Mouse (Mus musculus) hindbrain, embryonic 11.5 days (tissue): ENCODE results near the gene Olfr638. TPM values are rescaled to one million over a fixed set of nuclear protein-coding genes. Genes with fewer than 3 reads are reported as not detected.

Experiments
- ATAC-seq: fragments of 200-750 bp; cut with Nextera tagmentation; 2 replicates; pipeline ENCODE4 v1.8.0; 2017; ENCODE audit warnings: mild to moderate bottlenecking, moderate TSS enrichment, moderate library complexity; ENCODE audit not compliant: low FRiP score
- DNase-seq: peaks from one replicate; pipeline ENCODE4 v3.0.0-alpha.2; 2015; ENCODE audit warnings: low spot score
- H3K27ac ChIP-seq: fragments of 300-500 bp; sonication (generic); 2 replicates; pipeline ENCODE4 v1.5.1; 2014; ENCODE audit warnings: mild to moderate bottlenecking, low read depth, low read length
- H3K27me3 ChIP-seq: fragments of 300-500 bp; sonication (generic); 2 replicates; pipeline ENCODE4 v1.6.1; 2014; ENCODE audit warnings: mild to moderate bottlenecking, low read length, moderate library complexity, mixed read lengths; ENCODE audit not compliant: control insufficient read depth, insufficient read depth
- H3K36me3 ChIP-seq: fragments of 300-500 bp; sonication (generic); 2 replicates; pipeline ENCODE4 v1.6.1; 2014; ENCODE audit warnings: mild to moderate bottlenecking, low read length, moderate library complexity, mixed read lengths; ENCODE audit not compliant: control insufficient read depth, insufficient read depth
- H3K4me1 ChIP-seq: fragments of 300-500 bp; sonication (generic); replicated peaks from 2 replicates; pipeline ENCODE4 v1.6.1; 2014; ENCODE audit warnings: low read length, mixed read lengths; ENCODE audit not compliant: control insufficient read depth, insufficient read depth
- H3K4me2 ChIP-seq: fragments of 300-500 bp; sonication (generic); replicated peaks from 2 replicates; pipeline ENCODE4 v1.6.1; 2014; ENCODE audit warnings: mild to moderate bottlenecking, low read depth, low read length
- H3K4me3 ChIP-seq: fragments of 300-500 bp; sonication (generic); 2 replicates; pipeline ENCODE4 v1.5.1; 2014; ENCODE audit warnings: low read depth, low read length
- H3K9ac ChIP-seq: fragments of 300-500 bp; sonication (generic); 2 replicates; pipeline ENCODE4 v1.6.1; 2014; ENCODE audit warnings: low read depth, low read length
- H3K9me3 ChIP-seq: fragments of 300-500 bp; sonication (generic); 2 replicates; pipeline ENCODE4 v1.6.1; 2016; ENCODE audit warnings: low read length; ENCODE audit not compliant: control insufficient read depth
- WGBS: fragments of 180-500 bp; shearing (Covaris S2); extraction: QIAGEN DNeasy Blood & Tissue Kit; methylation state at CpG from one replicate; pipeline ENCODE4 v1.1.7; 2014; 5-methylcytosine and 5-hydroxymethylcytosine counted together
- polyA plus RNA-seq: library from polyadenylated mRNA; unstranded; fragments of >200 nt; fragmentation: Nextera tagmentation; extraction: Ambion mirVana; gene quantifications from 2 replicates; pipeline ENCODE4 v1.2.1, GENCODE M21; 2014

The Olfr638 gene
- polyA plus RNA-seq, 1 experiment from 2014 or later: not detected

GRCm38 (mm10) chr7:104026978-104027377, 28.4 kb downstream of the Olfr638 start:
- ATAC-seq (no peak), DNase-seq (no peak)
- Histone ChIP-seq H3K36me3 (no peaks in the 10 kb centered on the region), H3K4me1 (no peaks in the 10 kb centered on the region), H3K9me3 (no peaks in the 10 kb centered on the region), H3K27ac (no peak overlapping the region), H3K9ac (no peak overlapping the region), H3K4me2 (no peak overlapping the region), H3K4me3 (no peak overlapping the region), H3K27me3 (no peaks in the 10 kb centered on the region)
- 81% methylated on average over 3 of the region's 3 CpGs for WGBS

DNA sequence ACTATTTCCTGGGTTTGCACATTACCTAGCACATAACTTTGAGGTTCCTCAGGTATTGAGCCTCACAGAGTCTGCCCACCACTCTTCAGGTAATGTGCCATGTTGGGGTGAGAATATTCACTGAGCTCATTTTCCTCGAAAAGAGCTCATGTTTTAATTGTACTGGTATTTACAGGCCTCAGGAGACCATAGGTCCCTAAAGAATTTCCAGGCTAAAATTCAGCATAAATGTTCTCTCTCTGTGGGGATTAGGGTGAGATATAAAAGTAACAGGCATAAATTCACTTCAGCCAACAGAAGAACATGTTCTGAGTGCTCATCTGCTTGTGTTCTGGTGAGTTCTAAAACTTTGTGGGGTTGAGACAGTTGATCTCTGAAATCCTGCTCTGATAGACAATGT, 36.6 kb downstream of the Olfr638 start, which contains the start of gene Olfr641:
Gene Olfr641 (plus strand): TSS at position 301 of the 400 bp plus-strand sequence.
- DNase-seq (no peak), ATAC-seq (no peak)
- Histone ChIP-seq H3K4me2 (no peak within 1 kb of the TSS), H3K9ac (no peak within 1 kb of the TSS), H3K27me3 (no peaks in the 10 kb centered on the region), H3K36me3 (no peaks in the 10 kb centered on the region), H3K4me1 (no peaks in the 10 kb centered on the region), H3K4me3 (no peak within 1 kb of the TSS), H3K27ac (no peak within 1 kb of the TSS), H3K9me3 (no peaks in the 10 kb centered on the region)
- whole genome bisulfite sequencing: 74% methylated on average over 1 of the region's 1 CpGs

DNA sequence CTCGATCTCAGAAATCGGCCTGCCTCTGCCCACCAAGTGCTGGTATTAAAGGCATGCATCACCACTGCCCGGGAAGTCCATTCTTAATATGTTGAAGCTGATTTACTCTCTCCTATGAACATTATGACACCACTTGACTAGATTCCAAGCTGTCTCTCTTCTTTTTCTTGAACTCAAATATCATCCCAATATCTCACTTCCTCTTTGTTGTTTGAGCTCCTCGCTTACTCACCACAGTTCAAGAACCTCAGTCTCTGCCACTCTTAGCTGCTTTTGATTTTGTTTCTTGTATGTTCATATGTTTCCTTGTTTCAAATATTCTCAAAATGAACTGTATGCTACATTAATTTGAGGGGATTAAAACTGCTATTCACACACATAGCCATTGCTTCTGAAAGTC, 52.2 kb downstream of the Olfr638 start:
- Histone ChIP-seq H3K4me1 (no peaks in the 10 kb centered on the region), H3K4me2 (no peak overlapping the region), H3K9ac (no peak overlapping the region), H3K36me3 (no peaks in the 10 kb centered on the region), H3K4me3 (no peak overlapping the region), H3K27ac (no peak overlapping the region), H3K27me3 (no peaks in the 10 kb centered on the region), H3K9me3 (no peaks in the 10 kb centered on the region)
- ATAC-seq (no peak), DNase-seq (no peak)
- WGBS: 89% methylated on average over 4 of the region's 4 CpGs

GRCm38 (mm10) chr7:104052566-104052965, 54.0 kb downstream of the Olfr638 start, which contains the start of gene Olfr642:
Gene Olfr642, minus strand, starts transcription at chr7:104052666.
- Histone ChIP-seq H3K4me1 (no peaks in the 10 kb centered on the region), H3K36me3 (no peaks in the 10 kb centered on the region), H3K4me3 (no peak within 1 kb of the TSS), H3K27ac (no peak within 1 kb of the TSS), H3K4me2 (no peak within 1 kb of the TSS), H3K27me3 (no peaks in the 10 kb centered on the region), H3K9ac (no peak within 1 kb of the TSS), H3K9me3 (no peaks in the 10 kb centered on the region)
- no peak for DNase-seq
- WGBS: 70% methylated on average over 1 of the region's 1 CpGs
- ATAC-seq: no peak

Other genes with a start within 250 kb of the Olfr638 start
- not detected in 2 replicates for gene Olfr630, start 241.4 kb upstream of the Olfr638 start, polyA plus RNA-seq
- not detected in 2 replicates for gene Olfr69, start 227.2 kb upstream of the Olfr638 start, polyA plus RNA-seq
- gene Olfr68, start 219.0 kb upstream of the Olfr638 start, polyA plus RNA-seq: not detected in 2 replicates
- not detected in 2 replicates for gene Olfr67, start 206.9 kb upstream of the Olfr638 start, polyA plus RNA-seq
- 658 and 732 TPM in 2 replicates for gene Hbb-bt, start 184.8 kb upstream of the Olfr638 start, polyA plus RNA-seq
- gene Hbb-bs, start 170.7 kb upstream of the Olfr638 start, polyA plus RNA-seq: 266 and 269 TPM in 2 replicates
- gene Hbb-bh2, start 158.2 kb upstream of the Olfr638 start, polyA plus RNA-seq: not detected in 2 replicates
- 2,447 and 2,531 TPM in 2 replicates for gene Hbb-bh1, start 155.6 kb upstream of the Olfr638 start, polyA plus RNA-seq
- 10,698 and 10,834 TPM in 2 replicates for gene Hbb-y, start 145.5 kb upstream of the Olfr638 start, polyA plus RNA-seq
- not detected in 2 replicates for gene Olfr66, start 112.5 kb upstream of the Olfr638 start, polyA plus RNA-seq
- not detected in 2 replicates for gene Olfr64, start 104.3 kb upstream of the Olfr638 start, polyA plus RNA-seq
- gene Olfr65, start 95.3 kb upstream of the Olfr638 start, polyA plus RNA-seq: not detected in 2 replicates
- gene Olfr631, start 69.9 kb upstream of the Olfr638 start, polyA plus RNA-seq: not detected in 2 replicates
- gene Olfr632, start 64.4 kb upstream of the Olfr638 start, polyA plus RNA-seq: 0.13 TPM in 1 of 2 replicates, not detected in the other
- not detected in 2 replicates for gene Olfr633, start 54.3 kb upstream of the Olfr638 start, polyA plus RNA-seq
- not detected in 2 replicates for gene Olfr635, start 27.6 kb upstream of the Olfr638 start, polyA plus RNA-seq
- gene Olfr639, start 18.6 kb downstream of the Olfr638 start, polyA plus RNA-seq: 0.05 TPM in 1 of 2 replicates, not detected in the other
- not detected in 2 replicates for gene Olfr640, start 26.8 kb downstream of the Olfr638 start, polyA plus RNA-seq
- not detected in 2 replicates for gene Olfr641, start 36.7 kb downstream of the Olfr638 start, polyA plus RNA-seq
- gene Olfr642, start 53.9 kb downstream of the Olfr638 start, polyA plus RNA-seq: not detected in 2 replicates
- not detected in 2 replicates for gene 4930516K23Rik, start 62.7 kb downstream of the Olfr638 start, polyA plus RNA-seq
- gene Olfr644, start 73.1 kb downstream of the Olfr638 start, polyA plus RNA-seq: not detected in 2 replicates
- gene Olfr645, start 86.7 kb downstream of the Olfr638 start, polyA plus RNA-seq: not detected in 2 replicates
- not detected in 2 replicates for gene Olfr646, start 106.1 kb downstream of the Olfr638 start, polyA plus RNA-seq
- not detected in 2 replicates for gene Ubqln5, start 131.1 kb downstream of the Olfr638 start, polyA plus RNA-seq
- gene Olfr643, start 138.7 kb downstream of the Olfr638 start, polyA plus RNA-seq: not detected in 2 replicates
- gene Ubqln3, start 144.5 kb downstream of the Olfr638 start, polyA plus RNA-seq: not detected in 2 replicates
- not detected in 2 replicates for gene Ubqlnl, start 151.8 kb downstream of the Olfr638 start, polyA plus RNA-seq
- gene Olfm5, start 166.1 kb downstream of the Olfr638 start, polyA plus RNA-seq: not detected in 2 replicates
- gene Olfr648, start 184.6 kb downstream of the Olfr638 start, polyA plus RNA-seq: 0.35 and 0.49 TPM in 2 replicates
- not detected in 2 replicates for gene Olfr649, start 197.2 kb downstream of the Olfr638 start, polyA plus RNA-seq
- 2.5 and 3.4 TPM in 2 replicates for gene Trim6, start 220.0 kb downstream of the Olfr638 start, polyA plus RNA-seq
- 0.74 and 1.1 TPM in 2 replicates for gene Trim34a, start 245.7 kb downstream of the Olfr638 start, polyA plus RNA-seq